Mouse (Mus musculus): Measurements from ENCODE around the gene Sycp2. TPM values are rescaled to one million over a fixed set of nuclear protein-coding genes. Genes with fewer than 3 reads are reported as not detected.

Sycp2 gene
- polyA plus RNA-seq, 1 experiment from 2014 or later = 0.04 TPM

DNA sequence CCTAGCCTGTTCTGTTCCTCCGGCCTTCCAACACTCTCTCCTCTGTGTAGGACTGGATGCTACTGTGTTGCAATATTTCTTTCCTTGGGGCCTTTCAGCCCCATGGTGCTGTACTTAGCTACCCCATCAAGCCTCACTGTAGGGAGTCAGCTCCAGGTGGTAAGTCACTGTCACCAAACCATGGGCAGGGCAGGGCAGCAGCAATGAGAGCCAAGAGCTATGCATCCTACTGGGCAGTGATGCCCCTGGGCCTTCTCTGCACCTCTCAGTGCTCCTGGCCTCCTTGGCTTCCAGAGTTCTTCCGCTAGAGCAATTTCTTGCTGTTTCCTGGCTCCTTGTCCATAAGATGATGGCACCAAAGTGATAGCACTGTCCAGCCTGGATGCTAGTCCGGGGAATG is 83.1 kb downstream of the Sycp2 start:
- H3K4me2 ChIP-seq (ENCODE audit: low read depth, low read length) = no peak overlapping the region
- H3K9ac ChIP-seq (ENCODE audit: low read depth, low read length) = no peak overlapping the region
- no peaks in the 10 kb centered on the region for H3K9me3 ChIP-seq (ENCODE audit: control insufficient read depth, low read length)
- ATAC-seq = no peak
- H3K27me3 ChIP-seq (replicated peaks; ENCODE audit: control insufficient read depth, insufficient read depth, low read length) = no peaks in the 10 kb centered on the region
- no peak overlapping the region for H3K4me3 ChIP-seq (ENCODE audit: low read length)
- H3K4me1 ChIP-seq (ENCODE audit: control insufficient read depth, insufficient read depth, low read length) = peaks cover 7% of the 10 kb centered on the region; the same call in 1 of the 2 replicates
- H3K27ac ChIP-seq (ENCODE audit: low read length) = no peak overlapping the region
- WGBS = 92% methylated on average over 3 of the region's 3 CpGs
- no peaks in the 10 kb centered on the region for H3K36me3 ChIP-seq (ENCODE audit: control insufficient read depth, insufficient read depth, low read length)

DNA sequence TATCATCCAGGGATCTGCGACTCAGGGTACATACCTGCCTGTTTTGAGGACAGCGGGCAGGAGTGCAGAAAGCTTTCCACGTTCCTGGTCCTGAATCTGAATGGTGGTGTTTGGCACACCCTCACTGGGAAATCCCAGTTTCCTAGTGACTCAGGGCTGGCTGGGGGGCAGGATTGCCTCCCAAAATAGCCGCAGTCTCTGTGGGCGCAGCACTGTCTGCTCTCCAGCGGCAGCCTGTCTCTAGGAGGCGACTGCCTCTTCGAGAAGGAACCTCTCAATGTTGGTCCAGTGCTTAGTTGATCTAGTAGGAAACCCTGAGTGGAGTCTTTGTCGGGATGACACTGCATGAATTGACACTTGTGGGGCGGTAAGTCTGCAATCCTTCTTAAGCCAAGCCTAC is 86.2 kb downstream of the Sycp2 start:
- H3K36me3 ChIP-seq (ENCODE audit: control insufficient read depth, insufficient read depth, low read length) = no peaks in the 10 kb centered on the region

DNA sequence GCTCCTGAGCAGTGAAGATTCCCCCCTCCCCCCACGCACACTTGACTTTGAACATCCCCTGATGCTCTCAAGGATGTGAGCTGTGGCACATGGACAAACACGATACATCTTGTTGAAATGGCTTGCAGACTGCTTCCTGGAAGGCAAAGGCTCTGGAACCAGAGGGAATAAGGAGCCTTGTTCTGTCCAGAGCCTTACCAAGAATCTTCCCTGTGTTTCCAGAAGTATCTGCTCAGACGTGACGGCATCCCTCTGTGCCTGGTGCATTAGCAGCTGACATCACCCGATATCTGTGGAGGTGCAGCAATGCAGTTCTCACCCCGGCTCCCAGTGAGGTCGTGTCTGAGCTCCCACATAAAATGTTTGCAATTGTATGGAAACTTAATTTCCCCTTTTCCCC is 87.7 kb downstream of the Sycp2 start:
- ATAC-seq = no peak
- Histone ChIP-seq H3K27ac (ENCODE audit: low read length) (no peak overlapping the region), H3K27me3 (replicated peaks; ENCODE audit: control insufficient read depth, insufficient read depth, low read length) (no peaks in the 10 kb centered on the region), H3K4me3 (ENCODE audit: low read length) (no peak overlapping the region), H3K9ac (ENCODE audit: low read depth, low read length) (no peak overlapping the region), H3K36me3 (ENCODE audit: control insufficient read depth, insufficient read depth, low read length) (no peaks in the 10 kb centered on the region), H3K9me3 (ENCODE audit: control insufficient read depth, low read length) (no peaks in the 10 kb centered on the region), H3K4me2 (ENCODE audit: low read depth, low read length) (no peak overlapping the region), H3K4me1 (ENCODE audit: control insufficient read depth, insufficient read depth, low read length) (no peaks in the 10 kb centered on the region)
- WGBS = 74% methylated on average over 7 of the region's 7 CpGs

More for the DNA sequence above, 86.2 kb downstream of the Sycp2 start:
- ATAC-seq = no peak
- Histone ChIP-seq H3K9ac (ENCODE audit: low read depth, low read length) (no peak overlapping the region), H3K4me1 (ENCODE audit: control insufficient read depth, insufficient read depth, low read length) (no peaks in the 10 kb centered on the region), H3K4me3 (ENCODE audit: low read length) (no peak overlapping the region), H3K9me3 (ENCODE audit: control insufficient read depth, low read length) (no peaks in the 10 kb centered on the region), H3K27ac (ENCODE audit: low read length) (no peak overlapping the region), H3K27me3 (replicated peaks; ENCODE audit: control insufficient read depth, insufficient read depth, low read length) (no peaks in the 10 kb centered on the region), H3K4me2 (ENCODE audit: low read depth, low read length) (no peak overlapping the region)
- 79% methylated on average over 10 of the region's 10 CpGs for WGBS

DNA sequence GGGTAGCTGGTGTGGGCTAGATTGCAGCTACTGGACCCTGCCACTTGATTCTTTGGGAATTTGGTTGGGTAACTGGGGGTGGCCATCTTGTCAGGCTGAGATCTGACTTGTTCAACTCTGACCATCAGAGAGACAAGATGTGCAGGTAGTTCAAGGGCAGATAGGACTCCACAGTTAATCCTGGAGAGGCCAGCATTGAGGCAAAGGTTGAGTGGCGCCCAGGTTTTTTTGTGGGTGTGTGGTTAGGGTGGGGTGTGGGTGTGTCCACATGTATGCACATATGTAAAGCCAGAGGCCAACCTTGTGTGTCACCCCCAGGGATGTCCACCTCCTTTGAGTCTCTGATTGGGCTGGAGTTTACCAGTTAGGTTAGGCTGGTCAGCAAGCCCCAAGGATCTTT is 91.2 kb downstream of the Sycp2 start:
- no peaks in the 10 kb centered on the region for H3K4me1 ChIP-seq (ENCODE audit: control insufficient read depth, insufficient read depth, low read length)
- H3K27me3 ChIP-seq (replicated peaks; ENCODE audit: control insufficient read depth, insufficient read depth, low read length) = no peaks in the 10 kb centered on the region
- H3K36me3 ChIP-seq (ENCODE audit: control insufficient read depth, insufficient read depth, low read length) = no peaks in the 10 kb centered on the region
- 69% methylated on average over 1 of the region's 1 CpGs for WGBS
- H3K4me3 ChIP-seq (ENCODE audit: low read length) = no peak overlapping the region
- H3K4me2 ChIP-seq (ENCODE audit: low read depth, low read length) = no peak overlapping the region
- no peak overlapping the region for H3K27ac ChIP-seq (ENCODE audit: low read length)
- no peaks in the 10 kb centered on the region for H3K9me3 ChIP-seq (ENCODE audit: control insufficient read depth, low read length)
- no peak for ATAC-seq
- no peak overlapping the region for H3K9ac ChIP-seq (ENCODE audit: low read depth, low read length)

DNA sequence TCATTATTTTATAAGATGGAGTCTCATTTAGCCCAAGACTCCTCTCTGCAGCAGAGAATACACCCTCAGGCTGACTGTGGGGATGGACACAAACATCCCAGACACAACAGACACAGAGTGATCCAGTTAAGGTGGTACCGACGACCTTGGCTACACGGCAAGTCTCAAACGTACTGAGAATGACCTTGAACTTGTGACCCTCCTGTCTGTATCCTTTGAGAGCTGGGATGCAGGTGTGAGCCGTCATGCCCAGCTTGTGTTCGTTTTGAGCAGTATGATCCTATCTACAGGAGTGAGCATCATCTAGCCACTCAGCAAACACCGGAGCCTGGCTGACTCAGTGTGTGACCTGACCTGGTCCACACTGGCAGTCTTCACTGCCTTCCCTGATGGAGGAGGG is 93.9 kb downstream of the Sycp2 start:
- Histone ChIP-seq H3K27me3 (replicated peaks; ENCODE audit: control insufficient read depth, insufficient read depth, low read length) (no peaks in the 10 kb centered on the region), H3K4me3 (ENCODE audit: low read length) (no peak overlapping the region), H3K27ac (ENCODE audit: low read length) (no peak overlapping the region), H3K36me3 (ENCODE audit: control insufficient read depth, insufficient read depth, low read length) (no peaks in the 10 kb centered on the region), H3K4me2 (ENCODE audit: low read depth, low read length) (no peak overlapping the region), H3K9ac (ENCODE audit: low read depth, low read length) (no peak overlapping the region), H3K9me3 (ENCODE audit: control insufficient read depth, low read length) (no peaks in the 10 kb centered on the region), H3K4me1 (ENCODE audit: control insufficient read depth, insufficient read depth, low read length) (no peaks in the 10 kb centered on the region)
- 74% methylated on average over 7 of the region's 7 CpGs for WGBS
- no peak for ATAC-seq

DNA sequence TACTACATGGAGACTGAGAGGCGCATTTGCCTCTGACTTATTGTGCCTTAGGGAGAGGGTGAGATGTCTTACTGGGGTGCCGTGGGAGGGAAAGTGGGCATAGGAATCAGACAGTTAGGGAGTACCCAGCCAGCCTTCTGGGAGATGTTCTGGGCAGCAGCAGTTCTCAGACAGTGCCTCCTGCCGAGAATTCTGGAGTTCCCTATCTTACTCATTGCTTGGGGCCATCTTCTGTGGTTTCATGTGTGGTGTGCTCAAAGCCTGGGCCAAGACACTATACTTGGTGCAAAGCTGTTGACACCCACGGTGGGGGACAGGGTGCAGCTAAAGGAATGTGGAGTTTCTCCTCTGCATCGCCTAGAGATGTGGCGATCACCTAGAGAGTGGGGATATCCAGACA is 102.8 kb downstream of the Sycp2 start:
- Histone ChIP-seq H3K36me3 (ENCODE audit: control insufficient read depth, insufficient read depth, low read length) (no peaks in the 10 kb centered on the region), H3K27me3 (replicated peaks; ENCODE audit: control insufficient read depth, insufficient read depth, low read length) (no peaks in the 10 kb centered on the region), H3K9ac (ENCODE audit: low read depth, low read length) (no peak overlapping the region), H3K9me3 (ENCODE audit: control insufficient read depth, low read length) (no peaks in the 10 kb centered on the region), H3K4me2 (ENCODE audit: low read depth, low read length) (no peak overlapping the region), H3K4me1 (ENCODE audit: control insufficient read depth, insufficient read depth, low read length) (no peaks in the 10 kb centered on the region), H3K4me3 (ENCODE audit: low read length) (no peak overlapping the region), H3K27ac (ENCODE audit: low read length) (no peak overlapping the region)
- no peak for ATAC-seq
- 83% methylated on average over 6 of the region's 6 CpGs for WGBS

DNA sequence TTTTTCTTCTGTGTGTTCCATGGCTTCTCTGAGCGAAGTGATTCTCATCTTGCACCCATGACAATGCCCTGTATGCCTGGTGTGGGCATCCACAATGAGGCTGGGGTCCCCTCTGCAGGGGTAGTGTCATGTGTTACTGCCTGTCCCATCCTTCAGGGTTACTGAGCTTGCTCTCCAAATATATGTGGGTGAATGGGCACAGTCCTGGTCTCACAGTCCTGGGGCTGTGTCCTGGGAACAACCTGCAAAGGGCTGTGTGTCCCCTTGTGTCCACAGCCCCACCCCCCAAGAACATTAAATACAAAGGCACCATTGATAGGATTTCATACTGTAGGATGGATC is 103.3 kb downstream of the Sycp2 start:
- no peaks in the 10 kb centered on the region for H3K27me3 ChIP-seq (replicated peaks; ENCODE audit: control insufficient read depth, insufficient read depth, low read length)
- no peak for ATAC-seq
- H3K4me1 ChIP-seq (ENCODE audit: control insufficient read depth, insufficient read depth, low read length) = no peaks in the 10 kb centered on the region
- 65% methylated on average over 1 of the region's 1 CpGs for WGBS
- H3K4me3 ChIP-seq (ENCODE audit: low read length) = no peak overlapping the region
- H3K27ac ChIP-seq (ENCODE audit: low read length) = no peak overlapping the region
- H3K9ac ChIP-seq (ENCODE audit: low read depth, low read length) = no peak overlapping the region
- no peak overlapping the region for H3K4me2 ChIP-seq (ENCODE audit: low read depth, low read length)
- no peaks in the 10 kb centered on the region for H3K36me3 ChIP-seq (ENCODE audit: control insufficient read depth, insufficient read depth, low read length)
- H3K9me3 ChIP-seq (ENCODE audit: control insufficient read depth, low read length) = no peaks in the 10 kb centered on the region

DNA sequence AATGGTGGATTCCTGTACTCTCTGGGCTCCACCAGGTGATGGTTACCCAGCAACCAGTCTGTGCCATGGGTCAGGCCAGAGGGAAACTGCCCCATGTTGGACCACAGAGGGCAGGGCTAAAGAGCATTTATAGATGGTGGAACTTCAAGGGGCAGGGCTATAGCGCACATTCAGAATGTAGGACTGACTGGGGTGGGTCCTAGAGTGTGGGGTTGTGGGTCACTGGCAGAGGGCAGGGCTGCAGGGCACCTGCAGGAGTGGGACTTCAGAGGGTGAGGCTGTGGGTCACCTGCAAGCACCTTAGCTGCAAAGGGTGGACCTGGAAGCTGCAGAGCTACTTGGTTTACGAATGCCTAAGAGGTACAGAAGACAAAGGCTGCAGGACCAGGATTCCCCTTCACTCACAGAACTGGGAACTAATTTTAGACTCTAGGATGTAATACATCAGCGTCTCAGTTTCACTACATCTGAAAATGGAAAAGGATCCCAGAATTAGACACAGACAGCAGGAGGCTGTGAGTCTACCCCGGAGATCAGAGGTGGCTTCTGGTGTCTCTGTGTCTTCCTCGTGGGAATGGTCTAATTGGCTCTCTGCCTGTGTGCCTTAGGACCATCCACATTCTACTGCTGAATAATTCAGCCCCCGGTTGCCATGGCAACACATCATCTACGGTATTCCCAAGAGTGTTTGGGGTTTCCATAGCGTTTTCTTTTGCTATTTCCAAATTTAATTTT is 103.9 kb downstream of the Sycp2 start:
- Histone ChIP-seq H3K9me3 (ENCODE audit: control insufficient read depth, low read length) (no peaks in the 10 kb centered on the region), H3K9ac (ENCODE audit: low read depth, low read length) (no peak overlapping the region), H3K4me3 (ENCODE audit: low read length) (no peak overlapping the region), H3K27ac (ENCODE audit: low read length) (no peak overlapping the region), H3K4me2 (ENCODE audit: low read depth, low read length) (no peak overlapping the region), H3K36me3 (ENCODE audit: control insufficient read depth, insufficient read depth, low read length) (no peaks in the 10 kb centered on the region), H3K27me3 (replicated peaks; ENCODE audit: control insufficient read depth, insufficient read depth, low read length) (no peaks in the 10 kb centered on the region), H3K4me1 (ENCODE audit: control insufficient read depth, insufficient read depth, low read length) (no peaks in the 10 kb centered on the region)
- no peak for ATAC-seq
- 66% methylated on average over 8 of the region's 8 CpGs for WGBS

All from intestine, embryonic 16.5 days (tissue).